Mouse (Mus musculus): ENCODE measurements around the gene Cox17. TPM values are rescaled to one million over a fixed set of nuclear protein-coding genes. Genes with fewer than 3 reads are reported as not detected.
A peak's percentile ranks its signal among the peaks of the same experiment; 100 is the strongest.

Gene Cox17
- polyA plus RNA-seq, 1 experiment from 2014 or later = 66.0 TPM

GRCm38 (mm10) chr16:38373439-38373838 lies 26.6 kb downstream of the Cox17 start:
- Histone ChIP-seq H3K27ac (ENCODE audit: low read length) (no peak overlapping the region), H3K4me3 (ENCODE audit: low read depth, low read length) (no peak overlapping the region), H3K36me3 (ENCODE audit: control insufficient read depth, insufficient read depth, low read length) (no peaks in the 10 kb centered on the region), H3K9me3 (replicated peaks; ENCODE audit: control insufficient read depth, low read length, poor library complexity, severe bottlenecking) (no peaks in the 10 kb centered on the region), H3K4me2 (ENCODE audit: low read length) (no peak overlapping the region), H3K9ac (ENCODE audit: low read depth, low read length) (no peak overlapping the region), H3K4me1 (ENCODE audit: control insufficient read depth, insufficient read depth, low read length) (peaks cover 4% of the 10 kb centered on the region; the same call in 1 of the 2 replicates), H3K27me3 (ENCODE audit: control insufficient read depth, insufficient read depth, low read depth, low read length) (no peaks in the 10 kb centered on the region)
- no peak for ATAC-seq
- 87% methylated on average over 10 of the region's 10 CpGs for WGBS

GRCm38 (mm10) chr16:38373941-38374340 lies 27.1 kb downstream of the Cox17 start:
- WGBS = 89% methylated on average over 16 of the region's 16 CpGs
- H3K4me2 ChIP-seq (ENCODE audit: low read length) = no peak overlapping the region

GRCm38 (mm10) chr16:38374379-38375140 lies 27.8 kb downstream of the Cox17 start:
- Histone ChIP-seq H3K27me3 (ENCODE audit: control insufficient read depth, insufficient read depth, low read depth, low read length) (no peaks in the 10 kb centered on the region), H3K9me3 (replicated peaks; ENCODE audit: control insufficient read depth, low read length, poor library complexity, severe bottlenecking) (no peaks in the 10 kb centered on the region), H3K4me1 (ENCODE audit: control insufficient read depth, insufficient read depth, low read length) (peaks cover 4% of the 10 kb centered on the region; the same call in 1 of the 2 replicates), H3K9ac (ENCODE audit: low read depth, low read length) (no peak overlapping the region), H3K27ac (ENCODE audit: low read length) (no peak overlapping the region), H3K4me3 (ENCODE audit: low read depth, low read length) (no peak overlapping the region), H3K4me2 (ENCODE audit: low read length) (no peak overlapping the region), H3K36me3 (ENCODE audit: control insufficient read depth, insufficient read depth, low read length) (no peaks in the 10 kb centered on the region)
- ATAC-seq = no peak
- 84% methylated on average over 10 of the region's 10 CpGs for WGBS

More at GRCm38 (mm10) chr16:38373941-38374340, 27.1 kb downstream of the Cox17 start:
- Histone ChIP-seq H3K9me3 (replicated peaks; ENCODE audit: control insufficient read depth, low read length, poor library complexity, severe bottlenecking) (no peaks in the 10 kb centered on the region), H3K36me3 (ENCODE audit: control insufficient read depth, insufficient read depth, low read length) (no peaks in the 10 kb centered on the region), H3K4me3 (ENCODE audit: low read depth, low read length) (no peak overlapping the region), H3K4me1 (ENCODE audit: control insufficient read depth, insufficient read depth, low read length) (peaks cover 4% of the 10 kb centered on the region; the same call in 1 of the 2 replicates), H3K9ac (ENCODE audit: low read depth, low read length) (no peak overlapping the region), H3K27me3 (ENCODE audit: control insufficient read depth, insufficient read depth, low read depth, low read length) (no peaks in the 10 kb centered on the region), H3K27ac (ENCODE audit: low read length) (no peak overlapping the region)
- ATAC-seq = no peak

- H3K4me1 ChIP-seq (ENCODE audit: control insufficient read depth, insufficient read depth, low read length) = peaks cover 4% of the 10 kb centered on the region; the same call in 1 of the 2 replicates
- H3K27ac ChIP-seq (ENCODE audit: low read length) = no peak overlapping the region
- H3K4me3 ChIP-seq (ENCODE audit: low read depth, low read length) = no peak overlapping the region
- no peaks in the 10 kb centered on the region for H3K36me3 ChIP-seq (ENCODE audit: control insufficient read depth, insufficient read depth, low read length)
- 87% methylated on average over 7 of the region's 7 CpGs for WGBS
- ATAC-seq = no peak
- H3K9me3 ChIP-seq (replicated peaks; ENCODE audit: control insufficient read depth, low read length, poor library complexity, severe bottlenecking) = no peaks in the 10 kb centered on the region
- no peak overlapping the region for H3K9ac ChIP-seq (ENCODE audit: low read depth, low read length)
- no peaks in the 10 kb centered on the region for H3K27me3 ChIP-seq (ENCODE audit: control insufficient read depth, insufficient read depth, low read depth, low read length)
- H3K4me2 ChIP-seq (ENCODE audit: low read length) = no peak overlapping the region
Measured at GRCm38 (mm10) chr16:38375182-38375581, 28.4 kb downstream of the Cox17 start.

- H3K4me1 ChIP-seq (ENCODE audit: control insufficient read depth, insufficient read depth, low read length) = peaks cover 4% of the 10 kb centered on the region; the same call in 1 of the 2 replicates
- peak overlapping the region; percentile 83 for H3K27ac ChIP-seq (ENCODE audit: low read length)
- H3K9ac ChIP-seq (ENCODE audit: low read depth, low read length) = peak overlapping the region; percentile 66; the same call in 1 of the 2 replicates
- peak; percentile 89 for ATAC-seq
- H3K4me2 ChIP-seq (ENCODE audit: low read length) = peak overlapping the region; percentile 57
- H3K36me3 ChIP-seq (ENCODE audit: control insufficient read depth, insufficient read depth, low read length) = no peaks in the 10 kb centered on the region
- 21% methylated on average over 12 of the region's 17 CpGs for WGBS
- H3K27me3 ChIP-seq (ENCODE audit: control insufficient read depth, insufficient read depth, low read depth, low read length) = no peaks in the 10 kb centered on the region
- H3K4me3 ChIP-seq (ENCODE audit: low read depth, low read length) = peak overlapping the region; percentile 32
- no peaks in the 10 kb centered on the region for H3K9me3 ChIP-seq (replicated peaks; ENCODE audit: control insufficient read depth, low read length, poor library complexity, severe bottlenecking)
Measured at GRCm38 (mm10) chr16:38376163-38376840, 29.5 kb downstream of the Cox17 start.

- Histone ChIP-seq H3K27me3 (ENCODE audit: control insufficient read depth, insufficient read depth, low read depth, low read length) (no peaks in the 10 kb centered on the region), H3K9ac (ENCODE audit: low read depth, low read length) (peak overlapping the region; percentile 66; the same call in 1 of the 2 replicates), H3K4me1 (ENCODE audit: control insufficient read depth, insufficient read depth, low read length) (peaks cover 4% of the 10 kb centered on the region; the same call in 1 of the 2 replicates), H3K4me3 (ENCODE audit: low read depth, low read length) (peak overlapping the region; percentile 32), H3K27ac (ENCODE audit: low read length) (peak overlapping the region; percentile 83), H3K9me3 (replicated peaks; ENCODE audit: control insufficient read depth, low read length, poor library complexity, severe bottlenecking) (no peaks in the 10 kb centered on the region), H3K36me3 (ENCODE audit: control insufficient read depth, insufficient read depth, low read length) (no peaks in the 10 kb centered on the region), H3K4me2 (ENCODE audit: low read length) (peak overlapping the region; percentile 57)
- WGBS = 52% methylated on average over 8 of the region's 8 CpGs
- peak; percentile 54; the same call in 1 of the 2 replicates for ATAC-seq
Measured at GRCm38 (mm10) chr16:38376841-38377249, 30.1 kb downstream of the Cox17 start.

GRCm38 (mm10) chr16:38377546-38377945 lies 30.8 kb downstream of the Cox17 start:
- H3K36me3 ChIP-seq (ENCODE audit: control insufficient read depth, insufficient read depth, low read length) = no peaks in the 10 kb centered on the region
- 84% methylated on average over 6 of the region's 6 CpGs for WGBS
- H3K9me3 ChIP-seq (replicated peaks; ENCODE audit: control insufficient read depth, low read length, poor library complexity, severe bottlenecking) = no peaks in the 10 kb centered on the region
- no peaks in the 10 kb centered on the region for H3K27me3 ChIP-seq (ENCODE audit: control insufficient read depth, insufficient read depth, low read depth, low read length)
- H3K9ac ChIP-seq (ENCODE audit: low read depth, low read length) = no peak overlapping the region
- H3K4me3 ChIP-seq (ENCODE audit: low read depth, low read length) = no peak overlapping the region
- no peak overlapping the region for H3K27ac ChIP-seq (ENCODE audit: low read length)
- no peak for ATAC-seq
- H3K4me2 ChIP-seq (ENCODE audit: low read length) = no peak overlapping the region
- H3K4me1 ChIP-seq (ENCODE audit: control insufficient read depth, insufficient read depth, low read length) = peaks cover 4% of the 10 kb centered on the region; the same call in 1 of the 2 replicates

- H3K4me1 ChIP-seq (ENCODE audit: control insufficient read depth, insufficient read depth, low read length) = peaks cover 4% of the 10 kb centered on the region; the same call in 1 of the 2 replicates
- no peak overlapping the region for H3K27ac ChIP-seq (ENCODE audit: low read length)
- WGBS = 90% methylated on average over 6 of the region's 6 CpGs
- no peak overlapping the region for H3K4me2 ChIP-seq (ENCODE audit: low read length)
- no peak overlapping the region for H3K4me3 ChIP-seq (ENCODE audit: low read depth, low read length)
- H3K9ac ChIP-seq (ENCODE audit: low read depth, low read length) = no peak overlapping the region
- no peaks in the 10 kb centered on the region for H3K27me3 ChIP-seq (ENCODE audit: control insufficient read depth, insufficient read depth, low read depth, low read length)
- no peak for ATAC-seq
- H3K9me3 ChIP-seq (replicated peaks; ENCODE audit: control insufficient read depth, low read length, poor library complexity, severe bottlenecking) = no peaks in the 10 kb centered on the region
- no peaks in the 10 kb centered on the region for H3K36me3 ChIP-seq (ENCODE audit: control insufficient read depth, insufficient read depth, low read length)
Measured at GRCm38 (mm10) chr16:38378591-38378990, 31.8 kb downstream of the Cox17 start.

- Histone ChIP-seq H3K27ac (ENCODE audit: low read length) (no peak overlapping the region), H3K36me3 (ENCODE audit: control insufficient read depth, insufficient read depth, low read length) (no peaks in the 10 kb centered on the region), H3K4me3 (ENCODE audit: low read depth, low read length) (no peak overlapping the region), H3K9me3 (replicated peaks; ENCODE audit: control insufficient read depth, low read length, poor library complexity, severe bottlenecking) (no peaks in the 10 kb centered on the region), H3K9ac (ENCODE audit: low read depth, low read length) (no peak overlapping the region), H3K4me1 (ENCODE audit: control insufficient read depth, insufficient read depth, low read length) (peaks cover 4% of the 10 kb centered on the region; the same call in 1 of the 2 replicates), H3K27me3 (ENCODE audit: control insufficient read depth, insufficient read depth, low read depth, low read length) (no peaks in the 10 kb centered on the region), H3K4me2 (ENCODE audit: low read length) (no peak overlapping the region)
- 59% methylated on average over 6 of the region's 6 CpGs for WGBS
- ATAC-seq = no peak
Measured at GRCm38 (mm10) chr16:38379088-38379487, 32.3 kb downstream of the Cox17 start.
